Mouse (Mus musculus) embryonic fibroblast, embryonic 13.5 days (primary cell): ENCODE measurements at regions not wholly inside any gene's neighbourhood (a gene's known extent, or its start where the extent isn't known, plus 50 kb on each side); places are given as distances from the start of the nearest gene placed in this dataset.

Source experiments
- H3K27ac ChIP-seq: 2 replicates; pipeline ENCODE4 v1.5.1; 2012; ENCODE audit warnings: low read length, control low read depth, inconsistent platforms; ENCODE audit not compliant: insufficient read depth
- H3K4me1 ChIP-seq: 2 replicates; pipeline ENCODE4 v1.6.1; 2011; ENCODE audit warnings: low read length; ENCODE audit not compliant: control insufficient read depth, insufficient read depth
- H3K4me3 ChIP-seq: 2 replicates; pipeline ENCODE4 v1.5.1; 2011; ENCODE audit warnings: mild to moderate bottlenecking, control low read depth, low read length; ENCODE audit not compliant: insufficient read depth
- CTCF ChIP-seq: IDR thresholded peaks from 2 replicates; pipeline ENCODE4 v1.5.1; 2011; ENCODE audit warnings: mild to moderate bottlenecking, control low read depth, low read length, moderate library complexity, borderline replicate concordance; ENCODE audit not compliant: insufficient read depth
- POLR2A ChIP-seq: IDR thresholded peaks from 2 replicates; pipeline ENCODE4 v1.6.1; 2011; ENCODE audit warnings: low read depth, mild to moderate bottlenecking, control low read depth, low read length, moderate library complexity

DNA sequence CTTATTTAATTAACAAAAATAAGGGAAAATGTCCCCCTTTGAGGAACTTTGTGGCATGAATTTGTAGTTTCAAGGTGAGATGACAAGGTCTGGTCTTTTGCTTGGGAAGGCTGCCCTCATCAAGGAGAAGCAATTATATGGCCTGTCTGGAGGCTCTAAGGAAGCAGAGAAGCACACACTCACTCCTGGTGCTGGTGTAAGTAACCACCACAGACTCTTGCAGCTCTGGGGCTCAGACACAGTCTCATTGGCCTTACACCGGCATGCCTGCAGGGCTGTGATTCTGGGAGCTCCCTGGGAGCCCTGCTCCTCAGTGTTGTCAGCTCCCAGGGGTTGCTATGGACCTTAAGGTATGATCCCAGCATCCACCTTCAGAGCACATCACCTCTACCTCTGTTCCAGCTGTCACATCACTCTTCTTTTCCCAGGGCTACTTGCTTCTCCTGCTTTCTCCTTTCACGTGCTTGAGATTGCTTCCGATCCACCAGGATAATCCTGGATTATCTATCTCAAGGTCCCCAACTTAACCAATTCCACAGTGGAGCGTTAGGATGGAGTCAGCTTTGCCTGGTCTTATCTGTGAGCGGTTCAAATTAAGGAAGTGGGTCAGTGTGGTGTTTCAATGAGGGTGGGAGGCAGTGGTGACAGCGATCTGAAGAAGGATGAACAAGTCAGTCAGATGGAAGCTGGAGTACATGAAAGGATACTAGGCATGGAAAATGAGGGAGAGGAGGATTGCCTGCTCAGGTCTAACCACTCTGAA lies 96.0 kb upstream of the Clnk start:
- Histone ChIP-seq H3K4me1 (no peaks in the 10 kb centered on the region), H3K27ac (no peak overlapping the region), H3K4me3 (no peak overlapping the region)
- no peak for TF ChIP-seq POLR2A
- TF ChIP-seq CTCF: no peak

DNA sequence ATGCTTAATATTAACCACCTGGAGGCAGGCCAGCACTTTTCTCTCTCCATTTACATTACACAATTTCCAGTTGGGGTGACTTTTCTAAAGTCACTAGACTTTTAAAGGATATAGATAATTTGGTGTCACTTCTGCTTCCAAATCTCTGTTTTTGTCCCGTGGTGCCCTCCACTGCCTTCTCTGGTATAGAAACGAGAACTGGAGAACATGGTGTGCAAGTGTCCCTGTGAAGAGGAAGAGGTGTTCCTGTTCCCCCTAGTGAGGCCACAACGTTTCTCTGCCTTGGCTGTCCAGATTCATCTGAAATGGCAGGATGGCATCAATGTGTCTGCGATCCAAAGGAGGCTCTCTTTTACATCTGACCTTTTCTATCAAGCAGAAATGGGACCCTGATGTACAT lies 93.9 kb upstream of the Clnk start:
- no peak overlapping the region for H3K27ac ChIP-seq
- no peak overlapping the region for H3K4me3 ChIP-seq
- TF ChIP-seq POLR2A (no peak), CTCF (no peak)
- no peaks in the 10 kb centered on the region for H3K4me1 ChIP-seq

DNA sequence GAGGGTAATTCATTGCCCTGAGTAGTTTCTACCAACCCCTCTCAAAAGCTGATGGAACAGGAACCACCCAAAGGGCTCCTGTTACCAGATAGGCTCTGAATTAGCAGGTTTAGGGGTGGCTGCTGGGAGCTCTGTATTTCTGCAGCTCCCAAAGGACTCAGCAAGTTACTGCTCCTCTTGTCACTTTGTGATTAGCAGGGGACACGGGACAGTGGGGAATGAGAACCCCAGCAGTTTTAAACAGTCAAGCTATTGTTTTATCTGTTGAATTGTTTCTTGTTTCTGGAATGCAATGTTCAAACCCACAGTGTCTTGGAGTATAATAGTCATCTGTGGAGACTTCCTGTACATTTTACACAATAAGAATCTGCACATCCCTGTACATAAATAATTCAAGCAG lies 90.4 kb upstream of the Clnk start:
- no peak overlapping the region for H3K27ac ChIP-seq
- no peaks in the 10 kb centered on the region for H3K4me1 ChIP-seq
- TF ChIP-seq CTCF (no peak), POLR2A (no peak)
- H3K4me3 ChIP-seq: no peak overlapping the region

DNA sequence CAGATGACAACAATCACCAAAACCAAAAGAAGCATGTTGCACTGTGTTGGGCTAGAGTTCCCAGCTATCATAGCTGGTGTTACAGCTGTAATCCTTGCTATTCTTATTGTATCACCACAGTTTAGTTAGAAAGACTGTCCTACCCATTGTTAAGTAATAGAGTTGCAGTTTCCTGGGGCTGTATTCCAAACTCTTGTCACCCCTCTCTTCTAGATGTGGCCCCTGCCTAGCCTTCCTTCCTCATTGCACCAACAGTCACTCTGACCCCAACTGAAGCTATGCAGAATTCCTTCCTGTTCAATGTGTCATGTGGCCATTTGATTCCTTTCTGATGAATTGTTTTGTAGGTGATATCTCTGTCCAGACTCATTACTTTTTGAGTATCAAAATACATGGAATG lies 87.8 kb upstream of the Clnk start:
- no peak for TF ChIP-seq CTCF
- no peak for TF ChIP-seq POLR2A
- H3K27ac ChIP-seq: no peak overlapping the region
- H3K4me3 ChIP-seq: no peak overlapping the region
- H3K4me1 ChIP-seq: no peaks in the 10 kb centered on the region

DNA sequence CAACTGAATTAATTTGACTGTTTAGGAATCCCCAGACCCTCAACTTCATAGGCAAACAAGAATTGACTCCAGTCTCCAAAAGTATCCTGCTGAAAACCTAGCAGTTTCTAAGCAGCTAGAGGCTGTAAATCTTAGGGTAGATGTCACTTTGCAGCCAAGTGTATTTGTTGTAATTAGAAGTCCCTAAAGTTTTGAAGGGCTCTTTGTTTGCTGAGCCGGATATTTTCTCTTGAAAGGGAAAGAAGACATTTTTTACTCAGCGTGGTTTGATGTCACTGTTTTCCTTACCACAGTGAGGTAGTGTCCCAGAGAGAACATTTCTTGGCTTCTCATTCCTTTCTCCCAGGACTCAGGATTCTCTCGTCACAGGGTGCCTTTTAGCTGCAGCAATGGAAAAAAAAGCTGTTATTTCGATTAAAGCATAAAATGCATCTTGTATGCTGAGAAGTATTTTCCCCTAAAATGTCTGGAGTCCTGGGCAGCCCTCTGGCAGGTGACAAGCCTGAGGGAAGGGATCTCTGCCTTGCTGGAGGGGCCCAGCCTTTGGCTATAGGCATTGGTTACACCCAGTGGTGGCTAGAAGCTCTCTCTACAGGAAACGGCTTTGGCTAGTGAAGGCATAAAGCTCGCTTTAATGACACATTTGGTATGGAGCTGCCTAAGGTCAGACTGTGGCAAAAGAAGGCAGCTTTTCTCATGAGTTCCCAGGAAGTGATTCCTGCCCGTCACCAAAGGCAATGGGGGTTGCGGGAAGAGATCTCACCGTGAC lies 74.1 kb upstream of the Clnk start:
- Histone ChIP-seq H3K27ac (no peak overlapping the region), H3K4me1 (no peaks in the 10 kb centered on the region), H3K4me3 (no peak overlapping the region)
- no peak for TF ChIP-seq CTCF
- TF ChIP-seq POLR2A: no peak

DNA sequence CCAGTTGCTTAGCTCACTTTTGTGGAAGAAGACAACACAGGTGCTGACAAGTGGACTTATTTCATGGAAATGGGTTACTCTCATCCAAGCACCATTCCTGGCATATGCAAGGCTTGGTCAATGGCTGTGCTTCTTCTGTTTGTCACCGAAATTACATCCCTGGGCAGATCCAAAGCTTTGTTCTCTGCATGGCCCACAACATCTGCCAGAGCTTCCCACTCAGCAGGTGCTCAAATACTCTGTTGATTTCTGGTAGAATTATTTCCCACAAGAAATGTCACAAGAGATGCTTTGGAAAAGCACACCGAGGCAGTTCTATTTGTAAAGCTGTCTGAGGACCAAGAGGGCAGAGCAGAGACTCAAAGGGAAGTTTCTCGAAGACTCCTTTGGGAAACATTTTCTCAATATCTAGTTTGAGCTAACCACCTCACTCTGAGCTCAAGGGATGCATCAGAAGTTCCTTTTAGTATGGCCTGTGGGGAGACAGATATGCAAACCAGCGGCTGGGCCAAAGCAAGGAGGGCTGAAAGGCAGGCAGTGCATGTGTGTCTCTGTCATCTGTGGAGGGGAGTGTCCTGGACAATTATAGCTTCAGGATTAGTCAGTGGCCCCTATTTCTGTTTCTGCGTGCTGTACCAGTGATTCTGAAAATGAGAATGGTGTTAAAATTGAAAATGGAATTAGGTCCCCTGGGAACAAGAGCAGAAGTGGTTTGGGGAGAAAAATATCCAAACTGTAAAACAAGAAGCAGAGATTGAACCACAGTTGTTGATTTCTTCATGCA lies 69.5 kb upstream of the Clnk start:
- TF ChIP-seq POLR2A (no peak), CTCF (no peak)
- H3K27ac ChIP-seq: no peak overlapping the region
- no peaks in the 10 kb centered on the region for H3K4me1 ChIP-seq
- no peak overlapping the region for H3K4me3 ChIP-seq

DNA sequence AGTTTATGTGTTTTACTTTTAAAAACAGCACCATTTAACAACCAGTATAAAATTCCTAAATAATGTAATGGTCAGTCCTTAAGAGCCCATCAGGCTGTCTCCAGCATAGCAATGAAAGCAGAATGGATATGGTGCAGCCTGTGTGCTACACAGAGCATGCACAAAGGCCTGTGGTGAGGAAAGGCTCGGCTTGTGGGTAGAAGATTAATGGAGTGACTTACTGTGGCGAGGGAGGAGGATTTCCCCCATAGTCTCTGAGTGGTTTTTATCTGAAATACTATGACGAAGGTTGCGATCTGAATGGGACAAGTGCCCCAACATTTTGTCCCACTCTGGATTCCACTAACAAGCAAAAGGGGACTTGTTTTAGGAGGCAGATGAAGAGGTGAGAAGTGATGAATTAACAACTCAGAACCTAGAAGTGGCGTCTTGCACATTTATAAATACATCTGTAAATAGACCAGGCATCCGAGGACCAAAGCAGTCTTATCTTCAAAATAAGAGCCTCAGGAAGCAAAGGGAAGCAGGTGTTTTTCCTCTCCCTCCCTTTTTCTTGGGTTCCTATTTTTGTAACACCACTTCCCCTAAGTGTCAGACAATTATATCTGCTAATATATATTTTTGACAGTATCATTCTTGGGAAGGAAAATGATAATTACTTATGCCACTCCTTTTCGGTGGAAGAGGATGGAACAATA lies 55.9 kb upstream of the Clnk start:
- no peak overlapping the region for H3K4me3 ChIP-seq
- no peak overlapping the region for H3K27ac ChIP-seq
- TF ChIP-seq POLR2A (no peak), CTCF (no peak)
- H3K4me1 ChIP-seq: no peaks in the 10 kb centered on the region

DNA sequence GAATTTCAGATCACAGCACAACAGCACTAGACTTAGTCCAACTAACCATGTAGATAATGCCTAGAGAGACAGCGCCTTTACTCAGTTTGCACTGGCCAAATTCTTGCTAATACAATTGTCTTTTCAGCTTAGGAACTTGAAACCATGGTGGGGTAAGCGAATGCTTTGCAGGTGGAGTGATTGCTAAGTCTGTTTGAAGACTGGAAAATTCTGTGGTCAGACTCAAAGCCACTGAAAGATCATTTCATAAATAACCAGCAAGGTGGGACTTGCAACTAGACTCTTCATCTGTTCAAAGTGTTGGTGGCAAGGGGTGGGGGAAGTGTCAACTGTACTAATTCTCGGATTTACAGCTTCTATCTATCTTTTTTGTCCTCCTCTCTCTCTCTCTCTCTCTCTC lies 50.4 kb upstream of the Clnk start:
- Histone ChIP-seq H3K27ac (no peak overlapping the region), H3K4me3 (no peak overlapping the region), H3K4me1 (no peaks in the 10 kb centered on the region)
- TF ChIP-seq CTCF: no peak
- TF ChIP-seq POLR2A: no peak
